Mouse (Mus musculus): Measurements from ENCODE around the gene Npr1. TPM values are rescaled to one million over a fixed set of nuclear protein-coding genes. Genes with fewer than 3 reads are reported as not detected.

Npr1 gene
- polyA plus RNA-seq (2014; fragmentation: Nextera tagmentation; extraction: Ambion mirVana): 2.0 and 2.3 TPM in 2 replicates

- ATAC-seq (ENCODE audit: insufficient number of reproducible peaks, low FRiP score, low TSS enrichment, low read depth) (peak; percentile 52), DNase-seq (ENCODE audit: low spot score) (peak; percentile 54)
- Histone ChIP-seq H3K9ac (ENCODE audit: low read length) (peak within 1 kb of the TSS; percentile 47), H3K27ac (replicated peaks; ENCODE audit: low read depth, low read length) (no peak within 1 kb of the TSS), H3K4me2 (ENCODE audit: low read depth, severe bottlenecking) (peak within 1 kb of the TSS; percentile 75), H3K4me3 (ENCODE audit: low read depth, low read length) (peak within 1 kb of the TSS; percentile 43), H3K27me3 (ENCODE audit: control insufficient read depth, insufficient read depth, low read length) (peaks cover 41% of the 10 kb centered on the region), H3K4me1 (ENCODE audit: control insufficient read depth, insufficient read depth, low read length) (no peaks in the 10 kb centered on the region), H3K36me3 (ENCODE audit: control insufficient read depth, insufficient read depth, low read length) (no peaks in the 10 kb centered on the region), H3K9me3 (ENCODE audit: control insufficient read depth, low read length) (no peaks in the 10 kb centered on the region)
- WGBS: 0% methylated on average over 40 of the region's 49 CpGs
Measured at GRCm38 (mm10) chr3:90465686-90466310, at the start of gene Npr1. Npr1 (minus strand) TSS chr3:90465866.

- Histone ChIP-seq H3K4me1 (ENCODE audit: control insufficient read depth, insufficient read depth, low read length) (peaks cover 12% of the 10 kb centered on the region), H3K27ac (replicated peaks; ENCODE audit: low read depth, low read length) (no peak overlapping the region), H3K27me3 (ENCODE audit: control insufficient read depth, insufficient read depth, low read length) (peaks cover 5% of the 10 kb centered on the region; the same call in 1 of the 2 replicates), H3K9me3 (ENCODE audit: control insufficient read depth, low read length) (no peaks in the 10 kb centered on the region), H3K4me3 (ENCODE audit: low read depth, low read length) (peak overlapping the region; percentile 26), H3K4me2 (ENCODE audit: low read depth, severe bottlenecking) (peak overlapping the region; percentile 78), H3K36me3 (ENCODE audit: control insufficient read depth, insufficient read depth, low read length) (no peaks in the 10 kb centered on the region), H3K9ac (ENCODE audit: low read length) (no peak overlapping the region; the same call in 1 of the 2 replicates)
- no peak for DNase-seq (ENCODE audit: low spot score)
- ATAC-seq (ENCODE audit: insufficient number of reproducible peaks, low FRiP score, low TSS enrichment, low read depth): no peak
- 50% methylated on average over 1 of the region's 1 CpGs for WGBS
Measured at GRCm38 (mm10) chr3:90515242-90515641, 49.6 kb upstream of the Npr1 start.

DNA sequence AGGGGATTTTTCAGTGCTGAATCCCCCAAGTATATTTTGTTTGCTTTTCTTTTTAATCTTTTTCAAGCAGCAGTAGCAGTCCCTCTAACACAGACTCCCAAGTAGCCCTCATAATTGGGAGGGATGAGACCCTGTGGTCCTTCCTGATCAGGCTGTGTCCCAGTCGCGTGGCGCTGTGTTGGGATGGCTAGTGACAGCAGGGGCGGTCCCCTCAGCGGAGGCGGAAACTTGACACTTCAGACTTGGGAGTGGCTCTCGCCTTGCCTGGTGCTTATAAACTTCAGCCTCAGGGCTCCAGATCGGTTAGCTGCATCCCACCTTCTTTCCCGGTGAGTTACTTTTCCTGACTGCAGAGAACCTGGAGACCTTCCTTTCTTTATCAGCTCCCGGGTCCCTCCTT, 49.0 kb upstream of the Npr1 start:
- Histone ChIP-seq H3K4me3 (ENCODE audit: low read depth, low read length) (peak overlapping the region; percentile 26), H3K4me2 (ENCODE audit: low read depth, severe bottlenecking) (peak overlapping the region; percentile 78), H3K9me3 (ENCODE audit: control insufficient read depth, low read length) (no peaks in the 10 kb centered on the region), H3K36me3 (ENCODE audit: control insufficient read depth, insufficient read depth, low read length) (no peaks in the 10 kb centered on the region), H3K9ac (ENCODE audit: low read length) (peak overlapping the region; percentile 43), H3K4me1 (ENCODE audit: control insufficient read depth, insufficient read depth, low read length) (peaks cover 12% of the 10 kb centered on the region), H3K27ac (replicated peaks; ENCODE audit: low read depth, low read length) (no peak overlapping the region), H3K27me3 (ENCODE audit: control insufficient read depth, insufficient read depth, low read length) (peaks cover 5% of the 10 kb centered on the region; the same call in 1 of the 2 replicates)
- ATAC-seq (ENCODE audit: insufficient number of reproducible peaks, low FRiP score, low TSS enrichment, low read depth) (peak; percentile 27; the same call in 1 of the 2 replicates), DNase-seq (ENCODE audit: low spot score) (peak; percentile 77)
- under 1% methylated on average over 10 of the region's 10 CpGs for WGBS

- Histone ChIP-seq H3K36me3 (ENCODE audit: control insufficient read depth, insufficient read depth, low read length) (no peaks in the 10 kb centered on the region), H3K4me1 (ENCODE audit: control insufficient read depth, insufficient read depth, low read length) (peaks cover 12% of the 10 kb centered on the region), H3K4me3 (ENCODE audit: low read depth, low read length) (peak within 1 kb of the TSS; percentile 26), H3K4me2 (ENCODE audit: low read depth, severe bottlenecking) (peak within 1 kb of the TSS; percentile 78), H3K9me3 (ENCODE audit: control insufficient read depth, low read length) (no peaks in the 10 kb centered on the region), H3K27me3 (ENCODE audit: control insufficient read depth, insufficient read depth, low read length) (peaks cover 5% of the 10 kb centered on the region; the same call in 1 of the 2 replicates), H3K9ac (ENCODE audit: low read length) (peak within 1 kb of the TSS; percentile 43), H3K27ac (replicated peaks; ENCODE audit: low read depth, low read length) (no peak within 1 kb of the TSS)
- ATAC-seq (ENCODE audit: insufficient number of reproducible peaks, low FRiP score, low TSS enrichment, low read depth) (no peak), DNase-seq (ENCODE audit: low spot score) (peak; percentile 32)
- 3% methylated on average over 25 of the region's 25 CpGs for WGBS
Measured at GRCm38 (mm10) chr3:90513796-90514590, 48.3 kb upstream of the Npr1 start, which contains the start of the genes S100a1 and S100a13. S100a1 (minus strand) TSS chr3:90514392. S100a13 (plus strand) TSS chr3:90514435.

GRCm38 (mm10) chr3:90512948-90513642, 47.4 kb upstream of the Npr1 start:
- Histone ChIP-seq H3K27me3 (ENCODE audit: control insufficient read depth, insufficient read depth, low read length) (peaks cover 5% of the 10 kb centered on the region; the same call in 1 of the 2 replicates), H3K4me3 (ENCODE audit: low read depth, low read length) (no peak overlapping the region), H3K9me3 (ENCODE audit: control insufficient read depth, low read length) (no peaks in the 10 kb centered on the region), H3K4me1 (ENCODE audit: control insufficient read depth, insufficient read depth, low read length) (peaks cover 12% of the 10 kb centered on the region), H3K9ac (ENCODE audit: low read length) (no peak overlapping the region), H3K4me2 (ENCODE audit: low read depth, severe bottlenecking) (no peak overlapping the region), H3K27ac (replicated peaks; ENCODE audit: low read depth, low read length) (no peak overlapping the region), H3K36me3 (ENCODE audit: control insufficient read depth, insufficient read depth, low read length) (no peaks in the 10 kb centered on the region)
- DNase-seq (ENCODE audit: low spot score) (no peak), ATAC-seq (ENCODE audit: insufficient number of reproducible peaks, low FRiP score, low TSS enrichment, low read depth) (no peak)
- WGBS: 73% methylated on average over 9 of the region's 9 CpGs

DNA sequence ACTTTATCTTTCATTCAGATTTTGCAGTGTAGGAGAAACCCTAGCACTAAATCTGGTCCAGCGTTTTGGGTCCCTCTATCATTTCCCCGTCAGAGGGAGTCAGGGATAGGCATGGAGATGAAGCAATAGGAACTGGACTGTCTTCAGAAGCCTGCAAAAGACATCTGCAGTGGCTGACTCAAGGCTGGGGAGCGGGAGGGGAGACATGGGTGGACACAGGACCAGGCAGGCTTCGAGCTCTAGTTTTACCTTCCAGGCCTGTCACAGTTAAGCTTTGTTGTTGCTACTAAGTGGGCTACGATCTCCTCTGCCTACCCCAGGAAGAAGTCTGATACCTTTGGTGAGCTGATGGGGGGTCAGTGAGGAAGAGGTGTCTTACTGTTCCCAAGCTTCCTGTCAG, 46.6 kb upstream of the Npr1 start:
- 88% methylated on average over 5 of the region's 5 CpGs for WGBS
- H3K27me3 ChIP-seq (ENCODE audit: control insufficient read depth, insufficient read depth, low read length): peaks cover 5% of the 10 kb centered on the region; the same call in 1 of the 2 replicates
- no peak overlapping the region for H3K4me2 ChIP-seq (ENCODE audit: low read depth, severe bottlenecking)
- no peak overlapping the region for H3K27ac ChIP-seq (replicated peaks; ENCODE audit: low read depth, low read length)
- DNase-seq (ENCODE audit: low spot score) (no peak), ATAC-seq (ENCODE audit: insufficient number of reproducible peaks, low FRiP score, low TSS enrichment, low read depth) (no peak)
- no peak overlapping the region for H3K4me3 ChIP-seq (ENCODE audit: low read depth, low read length)
- peaks cover 17% of the 10 kb centered on the region for H3K4me1 ChIP-seq (ENCODE audit: control insufficient read depth, insufficient read depth, low read length)
- H3K9me3 ChIP-seq (ENCODE audit: control insufficient read depth, low read length): no peaks in the 10 kb centered on the region
- no peak overlapping the region for H3K9ac ChIP-seq (ENCODE audit: low read length)
- 0 out of 2 replicates have a peak, but pooled peaks cover 2% of the 10 kb centered on the region for H3K36me3 ChIP-seq (ENCODE audit: control insufficient read depth, insufficient read depth, low read length)

DNA sequence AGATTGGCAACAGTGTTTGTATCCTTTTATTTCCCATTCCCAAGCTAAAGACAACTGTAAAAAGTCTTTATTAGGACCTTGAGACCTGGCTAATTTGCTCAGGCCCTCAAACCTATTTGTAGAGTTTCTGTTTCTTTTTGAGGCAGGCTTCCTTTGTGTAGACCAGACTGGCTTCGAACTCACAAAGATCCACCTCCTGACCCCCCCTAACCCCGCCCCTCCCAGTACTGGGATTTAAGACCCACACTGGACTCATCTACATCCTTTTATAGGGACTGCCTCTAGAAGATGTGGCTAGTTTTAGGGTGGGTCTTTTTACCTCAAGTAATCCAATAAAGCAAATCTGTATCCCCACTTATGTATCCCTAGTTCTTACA, 44.1 kb upstream of the Npr1 start:
- ATAC-seq (ENCODE audit: insufficient number of reproducible peaks, low FRiP score, low TSS enrichment, low read depth): peak; percentile 33; the same call in 1 of the 2 replicates
- Histone ChIP-seq H3K27ac (replicated peaks; ENCODE audit: low read depth, low read length) (no peak overlapping the region), H3K4me3 (ENCODE audit: low read depth, low read length) (peak overlapping the region; percentile 94), H3K9ac (ENCODE audit: low read length) (no peak overlapping the region), H3K9me3 (ENCODE audit: control insufficient read depth, low read length) (no peaks in the 10 kb centered on the region), H3K36me3 (ENCODE audit: control insufficient read depth, insufficient read depth, low read length) (peaks cover 15% of the 10 kb centered on the region; the same call in 1 of the 2 replicates), H3K4me1 (ENCODE audit: control insufficient read depth, insufficient read depth, low read length) (peaks cover 13% of the 10 kb centered on the region), H3K4me2 (ENCODE audit: low read depth, severe bottlenecking) (peak overlapping the region; percentile 22; the same call in 1 of the 2 replicates), H3K27me3 (ENCODE audit: control insufficient read depth, insufficient read depth, low read length) (peaks cover 5% of the 10 kb centered on the region; the same call in 1 of the 2 replicates)
- DNase-seq (ENCODE audit: low spot score): no peak
- WGBS: 31% methylated on average over 2 of the region's 2 CpGs

Measured in limb, embryonic 11.5 days (tissue).